Mouse (Mus musculus): ENCODE results near the gene Nckap5. TPM values are rescaled to one million over a fixed set of nuclear protein-coding genes. Genes with fewer than 3 reads are reported as not detected.

Nckap5 gene
- polyA plus RNA-seq, 1 experiment = 0.09 TPM

DNA sequence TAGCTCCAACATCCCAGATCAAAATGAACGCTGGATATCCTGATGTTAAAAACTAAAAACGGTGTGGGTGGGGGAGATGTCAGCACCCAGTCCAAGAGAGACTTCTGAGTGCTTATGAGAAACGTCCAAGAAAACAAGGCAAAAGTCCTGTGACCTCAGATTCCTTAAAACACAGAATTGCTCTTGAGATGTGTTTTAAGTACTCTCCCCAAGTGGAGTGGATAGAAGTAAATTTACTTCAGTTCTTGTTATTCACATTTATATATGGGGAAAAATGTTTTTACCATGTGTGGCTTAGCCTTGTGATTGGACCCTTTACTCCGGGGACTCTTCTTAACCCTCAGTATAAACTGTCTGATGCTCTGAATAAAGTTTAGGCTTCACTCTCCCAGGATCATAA lies 640.2 kb downstream of the Nckap5 start:
- Histone ChIP-seq H3K27ac (ENCODE audit: insufficient read depth, low read length) (no peak overlapping the region), H3K9ac (ENCODE audit: low read depth, poor library complexity, severe bottlenecking) (no peak overlapping the region), H3K36me3 (ENCODE audit: control insufficient read depth, insufficient read depth, low read length, poor library complexity, severe bottlenecking) (no peaks in the 10 kb centered on the region), H3K4me3 (ENCODE audit: low read depth, low read length) (no peak overlapping the region), H3K9me3 (replicated peaks; ENCODE audit: control insufficient read depth, insufficient read depth, low read length, poor library complexity, severe bottlenecking) (no peaks in the 10 kb centered on the region), H3K27me3 (ENCODE audit: control insufficient read depth, insufficient read depth, low read length, poor library complexity, severe bottlenecking) (no peaks in the 10 kb centered on the region), H3K4me1 (ENCODE audit: control insufficient read depth, insufficient read depth, low read length) (no peaks in the 10 kb centered on the region)
- no peak for TF ChIP-seq POLR2A (IDR thresholded peaks at IDR 0.05; ENCODE audit: insufficient read depth, low read length)
- no peak for TF ChIP-seq EP300 (IDR thresholded peaks at IDR 0.05; ENCODE audit: insufficient read depth, low read depth, low read length)
- TF ChIP-seq CTCF (IDR thresholded peaks at IDR 0.05; ENCODE audit: low read depth, low read length) = no peak

DNA sequence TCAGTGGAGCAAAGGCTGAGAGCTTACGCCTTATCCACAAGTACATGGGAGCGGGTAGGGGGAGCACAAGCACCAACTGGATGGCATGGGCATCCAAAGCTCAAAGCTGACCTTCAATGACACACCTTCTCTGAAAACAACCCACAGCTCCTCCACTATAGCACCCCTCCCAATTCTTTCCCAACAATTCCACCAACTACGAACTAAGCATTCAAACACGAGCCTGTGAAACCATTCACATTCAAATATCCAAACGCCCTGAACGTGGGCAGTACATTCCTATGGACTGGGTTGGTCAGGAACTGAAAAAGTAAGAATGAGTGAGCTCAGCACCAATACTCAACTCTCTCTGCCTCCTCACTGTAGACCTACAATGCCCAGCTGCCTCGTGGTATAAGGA lies 646.8 kb downstream of the Nckap5 start:
- TF ChIP-seq CTCF (IDR thresholded peaks at IDR 0.05; ENCODE audit: low read depth, low read length) (no peak), POLR2A (IDR thresholded peaks at IDR 0.05; ENCODE audit: insufficient read depth, low read length) (no peak), EP300 (IDR thresholded peaks at IDR 0.05; ENCODE audit: insufficient read depth, low read depth, low read length) (no peak)
- no peaks in the 10 kb centered on the region for H3K9me3 ChIP-seq (replicated peaks; ENCODE audit: control insufficient read depth, insufficient read depth, low read length, poor library complexity, severe bottlenecking)
- H3K4me3 ChIP-seq (ENCODE audit: low read depth, low read length) = no peak overlapping the region
- H3K9ac ChIP-seq (ENCODE audit: low read depth, poor library complexity, severe bottlenecking) = no peak overlapping the region
- no peaks in the 10 kb centered on the region for H3K4me1 ChIP-seq (ENCODE audit: control insufficient read depth, insufficient read depth, low read length)
- no peaks in the 10 kb centered on the region for H3K27me3 ChIP-seq (ENCODE audit: control insufficient read depth, insufficient read depth, low read length, poor library complexity, severe bottlenecking)
- no peaks in the 10 kb centered on the region for H3K36me3 ChIP-seq (ENCODE audit: control insufficient read depth, insufficient read depth, low read length, poor library complexity, severe bottlenecking)
- H3K27ac ChIP-seq (ENCODE audit: insufficient read depth, low read length) = no peak overlapping the region

DNA sequence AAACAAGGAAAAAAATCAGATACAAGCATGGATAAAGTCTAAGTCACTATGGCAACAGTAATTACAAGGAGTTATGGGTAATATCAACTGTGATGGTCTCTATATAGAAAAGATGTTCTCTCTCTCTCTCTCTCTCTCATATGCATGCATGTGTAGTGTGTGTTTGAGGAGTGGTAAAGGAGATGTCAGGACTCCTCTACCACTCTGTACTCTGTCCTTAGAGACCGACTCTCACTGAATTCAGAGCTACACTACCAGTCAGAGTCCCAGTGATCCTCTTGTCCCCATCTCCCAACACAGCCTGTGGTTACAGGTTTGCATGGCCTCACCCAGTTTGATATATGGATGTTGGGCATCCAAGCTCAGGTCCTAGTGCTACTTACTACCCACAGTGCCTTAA lies 662.0 kb downstream of the Nckap5 start:
- Histone ChIP-seq H3K4me3 (ENCODE audit: low read depth, low read length) (no peak overlapping the region), H3K9me3 (replicated peaks; ENCODE audit: control insufficient read depth, insufficient read depth, low read length, poor library complexity, severe bottlenecking) (no peaks in the 10 kb centered on the region), H3K9ac (ENCODE audit: low read depth, poor library complexity, severe bottlenecking) (no peak overlapping the region), H3K36me3 (ENCODE audit: control insufficient read depth, insufficient read depth, low read length, poor library complexity, severe bottlenecking) (no peaks in the 10 kb centered on the region), H3K27ac (ENCODE audit: insufficient read depth, low read length) (no peak overlapping the region), H3K27me3 (ENCODE audit: control insufficient read depth, insufficient read depth, low read length, poor library complexity, severe bottlenecking) (no peaks in the 10 kb centered on the region), H3K4me1 (ENCODE audit: control insufficient read depth, insufficient read depth, low read length) (no peaks in the 10 kb centered on the region)
- no peak for TF ChIP-seq EP300 (IDR thresholded peaks at IDR 0.05; ENCODE audit: insufficient read depth, low read depth, low read length)
- TF ChIP-seq POLR2A (IDR thresholded peaks at IDR 0.05; ENCODE audit: insufficient read depth, low read length) = no peak
- TF ChIP-seq CTCF (IDR thresholded peaks at IDR 0.05; ENCODE audit: low read depth, low read length) = no peak

DNA sequence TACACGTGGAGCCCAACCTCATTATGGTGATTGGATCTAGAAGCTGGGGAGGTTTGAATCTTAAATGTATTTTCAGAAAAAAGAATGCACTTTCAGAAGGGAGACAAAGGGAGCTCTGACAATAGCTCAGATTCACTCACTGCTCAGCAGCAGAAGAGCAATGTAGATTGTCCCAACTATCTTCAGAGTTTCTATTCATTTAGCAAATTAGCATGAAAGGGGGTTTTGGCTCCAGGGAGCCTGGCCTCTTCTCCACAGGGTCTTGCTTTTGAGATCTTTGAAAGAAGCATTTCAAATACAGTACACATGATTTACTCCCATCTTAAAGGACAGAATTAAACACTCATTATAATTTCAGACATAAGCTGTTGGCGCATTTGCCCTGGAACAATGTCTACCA lies 662.5 kb downstream of the Nckap5 start:
- Histone ChIP-seq H3K27ac (ENCODE audit: insufficient read depth, low read length) (no peak overlapping the region), H3K9me3 (replicated peaks; ENCODE audit: control insufficient read depth, insufficient read depth, low read length, poor library complexity, severe bottlenecking) (no peaks in the 10 kb centered on the region), H3K9ac (ENCODE audit: low read depth, poor library complexity, severe bottlenecking) (no peak overlapping the region), H3K27me3 (ENCODE audit: control insufficient read depth, insufficient read depth, low read length, poor library complexity, severe bottlenecking) (no peaks in the 10 kb centered on the region), H3K4me3 (ENCODE audit: low read depth, low read length) (no peak overlapping the region), H3K36me3 (ENCODE audit: control insufficient read depth, insufficient read depth, low read length, poor library complexity, severe bottlenecking) (no peaks in the 10 kb centered on the region), H3K4me1 (ENCODE audit: control insufficient read depth, insufficient read depth, low read length) (no peaks in the 10 kb centered on the region)
- TF ChIP-seq EP300 (IDR thresholded peaks at IDR 0.05; ENCODE audit: insufficient read depth, low read depth, low read length) (no peak), POLR2A (IDR thresholded peaks at IDR 0.05; ENCODE audit: insufficient read depth, low read length) (no peak), CTCF (IDR thresholded peaks at IDR 0.05; ENCODE audit: low read depth, low read length) (no peak)

DNA sequence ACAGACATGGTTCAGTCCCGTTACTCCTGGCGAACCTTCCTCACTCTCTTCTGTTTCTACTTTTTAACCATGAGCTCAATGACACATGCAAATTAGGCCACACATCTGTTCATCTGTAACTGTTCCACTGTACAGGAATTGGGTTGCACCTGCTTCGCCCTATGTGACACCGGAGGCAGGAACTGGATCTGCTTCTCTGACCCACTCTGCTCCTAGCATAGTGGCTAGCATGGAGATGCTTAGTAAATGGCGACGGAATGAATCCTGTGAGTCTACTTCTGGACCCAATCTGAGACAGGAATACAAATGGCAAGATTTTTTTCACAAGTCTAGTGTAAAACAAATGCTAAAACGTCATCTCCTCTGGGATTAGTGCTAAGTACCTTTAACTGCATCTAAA lies 663.1 kb downstream of the Nckap5 start:
- TF ChIP-seq EP300 (IDR thresholded peaks at IDR 0.05; ENCODE audit: insufficient read depth, low read depth, low read length) = no peak
- no peak for TF ChIP-seq CTCF (IDR thresholded peaks at IDR 0.05; ENCODE audit: low read depth, low read length)
- no peak for TF ChIP-seq POLR2A (IDR thresholded peaks at IDR 0.05; ENCODE audit: insufficient read depth, low read length)
- Histone ChIP-seq H3K27me3 (ENCODE audit: control insufficient read depth, insufficient read depth, low read length, poor library complexity, severe bottlenecking) (no peaks in the 10 kb centered on the region), H3K9me3 (replicated peaks; ENCODE audit: control insufficient read depth, insufficient read depth, low read length, poor library complexity, severe bottlenecking) (no peaks in the 10 kb centered on the region), H3K27ac (ENCODE audit: insufficient read depth, low read length) (no peak overlapping the region), H3K36me3 (ENCODE audit: control insufficient read depth, insufficient read depth, low read length, poor library complexity, severe bottlenecking) (no peaks in the 10 kb centered on the region), H3K4me3 (ENCODE audit: low read depth, low read length) (no peak overlapping the region), H3K9ac (ENCODE audit: low read depth, poor library complexity, severe bottlenecking) (no peak overlapping the region), H3K4me1 (ENCODE audit: control insufficient read depth, insufficient read depth, low read length) (no peaks in the 10 kb centered on the region)

DNA sequence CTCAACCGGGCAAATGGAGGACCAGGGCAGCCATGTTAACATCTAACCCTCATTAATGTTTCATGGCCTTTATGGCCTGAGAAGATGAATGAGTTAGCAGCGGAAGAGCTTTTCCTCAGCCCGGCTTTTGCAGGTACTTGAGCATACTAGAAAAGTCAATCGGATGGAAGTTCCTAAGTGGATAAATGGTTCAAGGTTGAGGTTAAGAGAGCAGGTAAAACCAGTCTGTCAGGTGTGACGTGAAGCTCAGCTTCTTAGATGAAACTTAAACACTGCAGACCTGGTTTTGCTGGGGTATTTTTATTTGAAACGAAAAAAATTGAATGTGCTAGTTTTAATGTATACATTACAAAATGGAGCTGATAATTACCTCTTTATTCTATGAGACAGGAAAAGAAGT lies 671.3 kb downstream of the Nckap5 start:
- H3K4me3 ChIP-seq (ENCODE audit: low read depth, low read length) = no peak overlapping the region
- no peaks in the 10 kb centered on the region for H3K36me3 ChIP-seq (ENCODE audit: control insufficient read depth, insufficient read depth, low read length, poor library complexity, severe bottlenecking)
- TF ChIP-seq EP300 (IDR thresholded peaks at IDR 0.05; ENCODE audit: insufficient read depth, low read depth, low read length) (no peak), POLR2A (IDR thresholded peaks at IDR 0.05; ENCODE audit: insufficient read depth, low read length) (no peak), CTCF (IDR thresholded peaks at IDR 0.05; ENCODE audit: low read depth, low read length) (no peak)
- no peaks in the 10 kb centered on the region for H3K27me3 ChIP-seq (ENCODE audit: control insufficient read depth, insufficient read depth, low read length, poor library complexity, severe bottlenecking)
- no peak overlapping the region for H3K9ac ChIP-seq (ENCODE audit: low read depth, poor library complexity, severe bottlenecking)
- H3K4me1 ChIP-seq (ENCODE audit: control insufficient read depth, insufficient read depth, low read length) = no peaks in the 10 kb centered on the region
- H3K9me3 ChIP-seq (replicated peaks; ENCODE audit: control insufficient read depth, insufficient read depth, low read length, poor library complexity, severe bottlenecking) = no peaks in the 10 kb centered on the region
- no peak overlapping the region for H3K27ac ChIP-seq (ENCODE audit: insufficient read depth, low read length)

All from ES-Bruce4 (cell line).